Mouse (Mus musculus): ENCODE measurements around the gene Bicral. TPM values are rescaled to one million over a fixed set of nuclear protein-coding genes. Genes with fewer than 3 reads are reported as not detected.
"Not testable (repeated sequence)": the region's sequence is repeated elsewhere in the genome, so short reads cannot be mapped to it uniquely, and the experiment has no call there.

Gene Bicral
- polyA plus RNA-seq, 1 experiment, result 14.4 TPM

- Histone ChIP-seq H3K4me3 (ENCODE audit: extremely low read depth, insufficient read depth, insufficient read length) (no peak overlapping the region), H3K27ac (ENCODE audit: insufficient read depth, low read length) (no peak overlapping the region), H3K27me3 (ENCODE audit: control insufficient read depth, insufficient read depth, low read length) (no peaks in the 10 kb centered on the region), H3K36me3 (ENCODE audit: control insufficient read depth, insufficient read depth, low read length) (no peaks in the 10 kb centered on the region), H3K4me1 (ENCODE audit: control insufficient read depth, insufficient read depth, insufficient read length) (no peaks in the 10 kb centered on the region)
- no peak for TF ChIP-seq CTCF (IDR thresholded peaks at IDR 0.05; ENCODE audit: extremely low read depth, insufficient read depth, insufficient read length, insufficient replicate concordance)
- TF ChIP-seq POLR2A (IDR thresholded peaks at IDR 0.05; ENCODE audit: low read depth, low read length), result no peak
- no peak for DNase-seq (ENCODE audit: low read depth in 1 of 2, low spot score in 2 of 2)
- WGBS, result 37% methylated on average over 8 of the region's 8 CpGs
Observed at GRCm38 (mm10) chr17:46767868-46768267, 90.4 kb downstream of the Bicral start.

GRCm38 (mm10) chr17:46764916-46765315 lies 93.4 kb downstream of the Bicral start:
- not testable (repeated sequence) for DNase-seq (ENCODE audit: low read depth in 1 of 2, low spot score in 2 of 2); H3K27ac ChIP-seq (ENCODE audit: insufficient read depth, low read length); H3K27me3 ChIP-seq (ENCODE audit: control insufficient read depth, insufficient read depth, low read length); H3K4me1 ChIP-seq (ENCODE audit: control insufficient read depth, insufficient read depth, insufficient read length); H3K36me3 ChIP-seq (ENCODE audit: control insufficient read depth, insufficient read depth, low read length); H3K4me3 ChIP-seq (ENCODE audit: extremely low read depth, insufficient read depth, insufficient read length)
- WGBS, result 84% methylated on average over 9 of the region's 9 CpGs

- Histone ChIP-seq H3K27me3 (ENCODE audit: control insufficient read depth, insufficient read depth, low read length) (no peaks in the 10 kb centered on the region), H3K4me1 (ENCODE audit: control insufficient read depth, insufficient read depth, insufficient read length) (no peaks in the 10 kb centered on the region), H3K36me3 (ENCODE audit: control insufficient read depth, insufficient read depth, low read length) (no peaks in the 10 kb centered on the region), H3K27ac (ENCODE audit: insufficient read depth, low read length) (no peak within 1 kb of the TSS), H3K4me3 (ENCODE audit: extremely low read depth, insufficient read depth, insufficient read length) (no peak within 1 kb of the TSS)
- 66% methylated on average over 2 of the region's 2 CpGs for WGBS
- TF ChIP-seq CTCF (IDR thresholded peaks at IDR 0.05; ENCODE audit: extremely low read depth, insufficient read depth, insufficient read length, insufficient replicate concordance), result no peak
- TF ChIP-seq POLR2A (IDR thresholded peaks at IDR 0.05; ENCODE audit: low read depth, low read length), result no peak
- no peak for DNase-seq (ENCODE audit: low read depth in 1 of 2, low spot score in 2 of 2)
Observed at GRCm38 (mm10) chr17:46763544-46763943, 94.7 kb downstream of the Bicral start, which contains the start of gene Ptcra. Ptcra (minus strand) TSS chr17:46763712.

- TF ChIP-seq CTCF (IDR thresholded peaks at IDR 0.05; ENCODE audit: extremely low read depth, insufficient read depth, insufficient read length, insufficient replicate concordance) (no peak), POLR2A (IDR thresholded peaks at IDR 0.05; ENCODE audit: low read depth, low read length) (no peak)
- no peak for DNase-seq (ENCODE audit: low read depth in 1 of 2, low spot score in 2 of 2)
- H3K4me1 ChIP-seq (ENCODE audit: control insufficient read depth, insufficient read depth, insufficient read length), result no peaks in the 10 kb centered on the region
- H3K27me3 ChIP-seq (ENCODE audit: control insufficient read depth, insufficient read depth, low read length), result no peaks in the 10 kb centered on the region
- H3K27ac ChIP-seq (ENCODE audit: insufficient read depth, low read length), result no peak overlapping the region
- WGBS, result 90% methylated on average over 12 of the region's 12 CpGs
- no peak overlapping the region for H3K4me3 ChIP-seq (ENCODE audit: extremely low read depth, insufficient read depth, insufficient read length)
- no peaks in the 10 kb centered on the region for H3K36me3 ChIP-seq (ENCODE audit: control insufficient read depth, insufficient read depth, low read length)
Observed at GRCm38 (mm10) chr17:46758753-46759152, 99.5 kb downstream of the Bicral start.

GRCm38 (mm10) chr17:46751794-46752556 lies 106.3 kb downstream of the Bicral start, which contains the start of gene Cnpy3:
Cnpy3 (minus strand) TSS chr17:46752214.
- peaks cover 7% of the 10 kb centered on the region; the same call in 1 of the 2 replicates for H3K36me3 ChIP-seq (ENCODE audit: control insufficient read depth, insufficient read depth, low read length)
- DNase-seq (ENCODE audit: low read depth in 1 of 2, low spot score in 2 of 2), result peak; percentile 97 to 98
- under 1% methylated on average over 58 of the region's 58 CpGs for WGBS

GRCm38 (mm10) chr17:46751056-46751793 lies 107.1 kb downstream of the Bicral start:
- peak; percentile 78 to 91 for DNase-seq (ENCODE audit: low read depth in 1 of 2, low spot score in 2 of 2)
- Histone ChIP-seq H3K27me3 (ENCODE audit: control insufficient read depth, insufficient read depth, low read length) (no peaks in the 10 kb centered on the region), H3K27ac (ENCODE audit: insufficient read depth, low read length) (peak overlapping the region; percentile 97), H3K36me3 (ENCODE audit: control insufficient read depth, insufficient read depth, low read length) (peaks cover 11% of the 10 kb centered on the region), H3K4me1 (ENCODE audit: control insufficient read depth, insufficient read depth, insufficient read length) (peaks cover 11% of the 10 kb centered on the region; the same call in 1 of the 2 replicates), H3K4me3 (ENCODE audit: extremely low read depth, insufficient read depth, insufficient read length) (peak overlapping the region; percentile 95)
- TF ChIP-seq CTCF (IDR thresholded peaks at IDR 0.05; ENCODE audit: extremely low read depth, insufficient read depth, insufficient read length, insufficient replicate concordance) (no peak), POLR2A (IDR thresholded peaks at IDR 0.05; ENCODE audit: low read depth, low read length) (peak; percentile 23; the same call in 1 of the 2 replicates)
- WGBS, result 3% methylated on average over 16 of the region's 16 CpGs

More at GRCm38 (mm10) chr17:46751794-46752556, 106.3 kb downstream of the Bicral start, which contains the start of gene Cnpy3:
- Histone ChIP-seq H3K27me3 (ENCODE audit: control insufficient read depth, insufficient read depth, low read length) (no peaks in the 10 kb centered on the region), H3K27ac (ENCODE audit: insufficient read depth, low read length) (peak within 1 kb of the TSS; percentile 97), H3K4me3 (ENCODE audit: extremely low read depth, insufficient read depth, insufficient read length) (peak within 1 kb of the TSS; percentile 95), H3K4me1 (ENCODE audit: control insufficient read depth, insufficient read depth, insufficient read length) (peaks cover 11% of the 10 kb centered on the region; the same call in 1 of the 2 replicates)
- TF ChIP-seq CTCF (IDR thresholded peaks at IDR 0.05; ENCODE audit: extremely low read depth, insufficient read depth, insufficient read length, insufficient replicate concordance) (no peak), POLR2A (IDR thresholded peaks at IDR 0.05; ENCODE audit: low read depth, low read length) (peak; percentile 73)
